1 mouse cellular context compared by ENCODE assay signal in the genomic region with DNA sequence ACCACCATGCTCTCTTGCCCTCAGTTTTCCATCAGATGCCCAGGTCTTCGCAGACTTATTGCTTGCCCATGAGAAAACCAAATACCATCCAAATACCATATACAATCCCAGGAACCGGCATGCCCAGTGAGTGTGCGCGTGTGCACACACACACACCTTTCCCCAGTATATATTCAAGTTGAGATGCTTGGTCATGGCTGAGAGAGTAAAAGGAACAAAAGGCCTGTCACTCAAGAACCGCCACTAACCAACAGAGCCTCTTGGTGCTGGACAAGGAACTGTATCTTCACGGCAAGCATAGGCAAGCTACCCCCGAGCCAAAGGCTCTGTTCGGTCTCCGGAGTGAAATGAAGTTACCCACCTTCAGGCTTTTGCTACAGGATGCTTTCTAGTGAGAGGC.
TF ChIP-seq lines count a peak whose summit lies in the region.

No protein-coding gene starts in this region.

TF ChIP-seq in ES-E14, 5 proteins besides CTCF, POLR2A, EP300 and RAD21:
- TF ChIP-seq HCFC1 (IDR thresholded peaks at IDR 0.05; ENCODE audit: borderline replicate concordance, insufficient read depth, low read length) (no peak), MAFK (IDR thresholded peaks at IDR 0.05; ENCODE audit: insufficient read depth, low read depth, low read length) (no peak), CHD2 (IDR thresholded peaks at IDR 0.05; ENCODE audit: low read depth, low read length) (no peak), ZNF384 (IDR thresholded peaks at IDR 0.05; ENCODE audit: low read depth, low read length) (no peak), ZC3H11A (IDR thresholded peaks at IDR 0.05; ENCODE audit: borderline replicate concordance, low read depth, low read length) (no peak)
TF ChIP-seq in ES-E14: peak in this region for 0.
